Mouse (Mus musculus): Measurements from ENCODE around the gene Reln. TPM values are rescaled to one million over a fixed set of nuclear protein-coding genes. Genes with fewer than 3 reads are reported as not detected.

Reln gene
- polyA plus RNA-seq, 2 experiments, result 3.3 to 6.7 TPM

- no peak overlapping the region for H3K4me3 ChIP-seq (replicated peaks; ENCODE audit: low read length)
- 0 out of 2 replicates have a peak, but pooled peaks cover 3% of the 10 kb centered on the region for H3K9me3 ChIP-seq (ENCODE audit: control insufficient read depth, low read length)
- TF ChIP-seq POLR2A (IDR thresholded peaks at IDR 0.05; ENCODE audit: borderline replicate concordance, extremely low read depth, insufficient read depth, insufficient read length), result no peak
- DNase-seq (ENCODE audit: low spot score) (no peak), ATAC-seq (ENCODE audit: low FRiP score, low read depth) (no peak)
- no peak overlapping the region for H3K4me2 ChIP-seq (replicated peaks; ENCODE audit: low read depth, low read length, severe bottlenecking)
- no peaks in the 10 kb centered on the region for H3K36me3 ChIP-seq (ENCODE audit: control insufficient read depth, insufficient read depth, low read length)
- no peak overlapping the region for H3K27ac ChIP-seq (replicated peaks; ENCODE audit: low read depth, low read length)
- 71% methylated on average over 2 of the region's 2 CpGs for WGBS
- H3K9ac ChIP-seq (ENCODE audit: low read depth, low read length, severe bottlenecking), result no peak overlapping the region
- H3K27me3 ChIP-seq (ENCODE audit: control insufficient read depth, insufficient read depth, low read length), result no peaks in the 10 kb centered on the region
- H3K4me1 ChIP-seq (ENCODE audit: control insufficient read depth, insufficient read depth, low read length), result no peaks in the 10 kb centered on the region
These were observed 63.9 kb downstream of the Reln start for GRCm38 (mm10) chr5:22280534-22281164.

GRCm38 (mm10) chr5:22279201-22279600 lies 65.3 kb downstream of the Reln start:
- 80% methylated on average over 4 of the region's 4 CpGs for WGBS

GRCm38 (mm10) chr5:22274134-22274533 lies 70.4 kb downstream of the Reln start:
- H3K9ac ChIP-seq (ENCODE audit: low read depth, low read length, severe bottlenecking), result no peak overlapping the region
- no peaks in the 10 kb centered on the region for H3K36me3 ChIP-seq (ENCODE audit: control insufficient read depth, insufficient read depth, low read length)
- H3K27me3 ChIP-seq (ENCODE audit: control insufficient read depth, insufficient read depth, low read length), result no peaks in the 10 kb centered on the region
- H3K4me2 ChIP-seq (replicated peaks; ENCODE audit: low read depth, low read length, severe bottlenecking), result no peak overlapping the region
- ATAC-seq (ENCODE audit: low FRiP score, low read depth) (no peak), DNase-seq (ENCODE audit: low spot score) (no peak)
- H3K9me3 ChIP-seq (ENCODE audit: control insufficient read depth, low read length), result 0 out of 2 replicates have a peak, but pooled peaks cover 3% of the 10 kb centered on the region
- H3K4me3 ChIP-seq (replicated peaks; ENCODE audit: low read length), result no peak overlapping the region
- TF ChIP-seq POLR2A (IDR thresholded peaks at IDR 0.05; ENCODE audit: borderline replicate concordance, extremely low read depth, insufficient read depth, insufficient read length), result no peak
- no peaks in the 10 kb centered on the region for H3K4me1 ChIP-seq (ENCODE audit: control insufficient read depth, insufficient read depth, low read length)
- H3K27ac ChIP-seq (replicated peaks; ENCODE audit: low read depth, low read length), result no peak overlapping the region
- 89% methylated on average over 4 of the region's 4 CpGs for WGBS

More at GRCm38 (mm10) chr5:22279201-22279600, 65.3 kb downstream of the Reln start:
- H3K4me2 ChIP-seq (replicated peaks; ENCODE audit: low read depth, low read length, severe bottlenecking), result no peak overlapping the region
- no peaks in the 10 kb centered on the region for H3K27me3 ChIP-seq (ENCODE audit: control insufficient read depth, insufficient read depth, low read length)
- no peak overlapping the region for H3K27ac ChIP-seq (replicated peaks; ENCODE audit: low read depth, low read length)
- H3K4me1 ChIP-seq (ENCODE audit: control insufficient read depth, insufficient read depth, low read length), result no peaks in the 10 kb centered on the region
- H3K36me3 ChIP-seq (ENCODE audit: control insufficient read depth, insufficient read depth, low read length), result no peaks in the 10 kb centered on the region
- TF ChIP-seq POLR2A (IDR thresholded peaks at IDR 0.05; ENCODE audit: borderline replicate concordance, extremely low read depth, insufficient read depth, insufficient read length), result no peak
- no peak for DNase-seq (ENCODE audit: low spot score)
- no peak overlapping the region for H3K4me3 ChIP-seq (replicated peaks; ENCODE audit: low read length)
- 0 out of 2 replicates have a peak, but pooled peaks cover 3% of the 10 kb centered on the region for H3K9me3 ChIP-seq (ENCODE audit: control insufficient read depth, low read length)
- ATAC-seq (ENCODE audit: low FRiP score, low read depth), result no peak
- H3K9ac ChIP-seq (ENCODE audit: low read depth, low read length, severe bottlenecking), result no peak overlapping the region

- no peak overlapping the region for H3K27ac ChIP-seq (replicated peaks; ENCODE audit: low read depth, low read length)
- no peaks in the 10 kb centered on the region for H3K27me3 ChIP-seq (ENCODE audit: control insufficient read depth, insufficient read depth, low read length)
- no peaks in the 10 kb centered on the region for H3K36me3 ChIP-seq (ENCODE audit: control insufficient read depth, insufficient read depth, low read length)
- no peaks in the 10 kb centered on the region for H3K4me1 ChIP-seq (ENCODE audit: control insufficient read depth, insufficient read depth, low read length)
- H3K4me2 ChIP-seq (replicated peaks; ENCODE audit: low read depth, low read length, severe bottlenecking), result no peak overlapping the region
- WGBS, result 81% methylated on average over 6 of the region's 6 CpGs
- no peaks in the 10 kb centered on the region for H3K9me3 ChIP-seq (ENCODE audit: control insufficient read depth, low read length)
- no peak overlapping the region for H3K4me3 ChIP-seq (replicated peaks; ENCODE audit: low read length)
- DNase-seq (ENCODE audit: low spot score) (no peak), ATAC-seq (ENCODE audit: low FRiP score, low read depth) (no peak)
- no peak overlapping the region for H3K9ac ChIP-seq (ENCODE audit: low read depth, low read length, severe bottlenecking)
- TF ChIP-seq POLR2A (IDR thresholded peaks at IDR 0.05; ENCODE audit: borderline replicate concordance, extremely low read depth, insufficient read depth, insufficient read length), result no peak
These were observed 77.8 kb downstream of the Reln start for GRCm38 (mm10) chr5:22266489-22267301.

GRCm38 (mm10) chr5:22262351-22262765 lies 82.1 kb downstream of the Reln start:
- no peak overlapping the region for H3K27ac ChIP-seq (replicated peaks; ENCODE audit: low read depth, low read length)
- H3K36me3 ChIP-seq (ENCODE audit: control insufficient read depth, insufficient read depth, low read length), result no peaks in the 10 kb centered on the region
- no peak overlapping the region for H3K9ac ChIP-seq (ENCODE audit: low read depth, low read length, severe bottlenecking)
- H3K4me3 ChIP-seq (replicated peaks; ENCODE audit: low read length), result no peak overlapping the region
- DNase-seq (ENCODE audit: low spot score) (no peak), ATAC-seq (ENCODE audit: low FRiP score, low read depth) (no peak)
- no peaks in the 10 kb centered on the region for H3K27me3 ChIP-seq (ENCODE audit: control insufficient read depth, insufficient read depth, low read length)
- WGBS, result 84% methylated on average over 3 of the region's 3 CpGs
- no peak overlapping the region for H3K4me2 ChIP-seq (replicated peaks; ENCODE audit: low read depth, low read length, severe bottlenecking)
- H3K4me1 ChIP-seq (ENCODE audit: control insufficient read depth, insufficient read depth, low read length), result no peaks in the 10 kb centered on the region
- H3K9me3 ChIP-seq (ENCODE audit: control insufficient read depth, low read length), result no peaks in the 10 kb centered on the region
- TF ChIP-seq POLR2A (IDR thresholded peaks at IDR 0.05; ENCODE audit: borderline replicate concordance, extremely low read depth, insufficient read depth, insufficient read length), result no peak
